Mouse (Mus musculus): ENCODE results near the gene Smpd2. TPM values are rescaled to one million over a fixed set of nuclear protein-coding genes. Genes with fewer than 3 reads are reported as not detected.

The Smpd2 gene
- 37.0 and 40.7 TPM in 2 replicates for polyA plus RNA-seq (2014; fragmentation: Nextera tagmentation; extraction: Ambion mirVana)

- ATAC-seq (peak; percentile 97), DNase-seq (ENCODE audit: low spot score) (peak; percentile 94)
- no peaks in the 10 kb centered on the region for H3K27me3 ChIP-seq (replicated peaks; ENCODE audit: control insufficient read depth, insufficient read depth, low read length)
- peaks cover 31% of the 10 kb centered on the region for H3K36me3 ChIP-seq (ENCODE audit: control insufficient read depth, insufficient read depth, low read length)
- no peak within 1 kb of the TSS; the same call in 1 of the 2 replicates for H3K27ac ChIP-seq (ENCODE audit: low read depth, low read length)
- peaks cover 15% of the 10 kb centered on the region for H3K4me1 ChIP-seq (ENCODE audit: control insufficient read depth, insufficient read depth, low read length)
- WGBS = under 1% methylated on average over 50 of the region's 50 CpGs
- H3K4me2 ChIP-seq (ENCODE audit: low read length) = peak within 1 kb of the TSS; percentile 98
- H3K9ac ChIP-seq (ENCODE audit: low read length) = peak within 1 kb of the TSS; percentile 68
- H3K9me3 ChIP-seq (replicated peaks; ENCODE audit: control insufficient read depth, low read length) = no peaks in the 10 kb centered on the region
- H3K4me3 ChIP-seq (ENCODE audit: low read depth, low read length) = peak within 1 kb of the TSS; percentile 65
Observed at GRCm38 (mm10) chr10:41489708-41490517, at the start of gene Smpd2, which contains the start of gene Ppil6. Gene Smpd2 (minus strand): TSS chr10:41490369. Gene Ppil6 (plus strand): TSS chr10:41490439.

GRCm38 (mm10) chr10:41538986-41539385 lies 48.8 kb upstream of the Smpd2 start:
- H3K36me3 ChIP-seq (ENCODE audit: control insufficient read depth, insufficient read depth, low read length) = peaks cover 7% of the 10 kb centered on the region; the same call in 1 of the 2 replicates
- no peaks in the 10 kb centered on the region for H3K27me3 ChIP-seq (replicated peaks; ENCODE audit: control insufficient read depth, insufficient read depth, low read length)
- H3K9ac ChIP-seq (ENCODE audit: low read length) = no peak overlapping the region
- WGBS = 96% methylated on average over 4 of the region's 4 CpGs
- no peak overlapping the region for H3K27ac ChIP-seq (ENCODE audit: low read depth, low read length)
- DNase-seq (ENCODE audit: low spot score) (no peak), ATAC-seq (no peak)
- H3K4me2 ChIP-seq (ENCODE audit: low read length) = no peak overlapping the region
- H3K4me1 ChIP-seq (ENCODE audit: control insufficient read depth, insufficient read depth, low read length) = no peaks in the 10 kb centered on the region
- no peaks in the 10 kb centered on the region for H3K9me3 ChIP-seq (replicated peaks; ENCODE audit: control insufficient read depth, low read length)
- no peak overlapping the region for H3K4me3 ChIP-seq (ENCODE audit: low read depth, low read length)

- peaks cover 17% of the 10 kb centered on the region; the same call in 1 of the 2 replicates for H3K36me3 ChIP-seq (ENCODE audit: control insufficient read depth, insufficient read depth, low read length)
- H3K4me3 ChIP-seq (ENCODE audit: low read depth, low read length) = no peak overlapping the region
- no peaks in the 10 kb centered on the region for H3K4me1 ChIP-seq (ENCODE audit: control insufficient read depth, insufficient read depth, low read length)
- no peaks in the 10 kb centered on the region for H3K9me3 ChIP-seq (replicated peaks; ENCODE audit: control insufficient read depth, low read length)
- no peak overlapping the region for H3K9ac ChIP-seq (ENCODE audit: low read length)
- DNase-seq (ENCODE audit: low spot score) (no peak), ATAC-seq (no peak)
- WGBS = 96% methylated on average over 3 of the region's 3 CpGs
- H3K4me2 ChIP-seq (ENCODE audit: low read length) = no peak overlapping the region
- H3K27me3 ChIP-seq (replicated peaks; ENCODE audit: control insufficient read depth, insufficient read depth, low read length) = no peaks in the 10 kb centered on the region
- no peak overlapping the region for H3K27ac ChIP-seq (ENCODE audit: low read depth, low read length)
Observed at GRCm38 (mm10) chr10:41537983-41538330, 47.8 kb upstream of the Smpd2 start.

GRCm38 (mm10) chr10:41537226-41537982 lies 47.2 kb upstream of the Smpd2 start:
- H3K4me1 ChIP-seq (ENCODE audit: control insufficient read depth, insufficient read depth, low read length) = no peaks in the 10 kb centered on the region
- no peak overlapping the region for H3K27ac ChIP-seq (ENCODE audit: low read depth, low read length)
- H3K4me3 ChIP-seq (ENCODE audit: low read depth, low read length) = no peak overlapping the region
- ATAC-seq (no peak), DNase-seq (ENCODE audit: low spot score) (no peak)
- WGBS = 53% methylated on average over 4 of the region's 4 CpGs
- no peaks in the 10 kb centered on the region for H3K9me3 ChIP-seq (replicated peaks; ENCODE audit: control insufficient read depth, low read length)
- no peak overlapping the region for H3K9ac ChIP-seq (ENCODE audit: low read length)
- H3K36me3 ChIP-seq (ENCODE audit: control insufficient read depth, insufficient read depth, low read length) = peaks cover 23% of the 10 kb centered on the region; the same call in 1 of the 2 replicates
- H3K4me2 ChIP-seq (ENCODE audit: low read length) = no peak overlapping the region
- no peaks in the 10 kb centered on the region for H3K27me3 ChIP-seq (replicated peaks; ENCODE audit: control insufficient read depth, insufficient read depth, low read length)

- no peak overlapping the region for H3K27ac ChIP-seq (ENCODE audit: low read depth, low read length)
- no peak overlapping the region for H3K4me2 ChIP-seq (ENCODE audit: low read length)
- no peak overlapping the region for H3K4me3 ChIP-seq (ENCODE audit: low read depth, low read length)
- ATAC-seq (no peak), DNase-seq (ENCODE audit: low spot score) (no peak)
- peaks cover 24% of the 10 kb centered on the region; the same call in 1 of the 2 replicates for H3K36me3 ChIP-seq (ENCODE audit: control insufficient read depth, insufficient read depth, low read length)
- H3K9ac ChIP-seq (ENCODE audit: low read length) = no peak overlapping the region
- no peaks in the 10 kb centered on the region for H3K27me3 ChIP-seq (replicated peaks; ENCODE audit: control insufficient read depth, insufficient read depth, low read length)
- H3K4me1 ChIP-seq (ENCODE audit: control insufficient read depth, insufficient read depth, low read length) = no peaks in the 10 kb centered on the region
- 84% methylated on average over 1 of the region's 1 CpGs for WGBS
- H3K9me3 ChIP-seq (replicated peaks; ENCODE audit: control insufficient read depth, low read length) = no peaks in the 10 kb centered on the region
Observed at GRCm38 (mm10) chr10:41536714-41537113, 46.5 kb upstream of the Smpd2 start.

GRCm38 (mm10) chr10:41535991-41536390 lies 45.8 kb upstream of the Smpd2 start:
- Histone ChIP-seq H3K27me3 (replicated peaks; ENCODE audit: control insufficient read depth, insufficient read depth, low read length) (no peaks in the 10 kb centered on the region), H3K4me2 (ENCODE audit: low read length) (no peak overlapping the region), H3K9me3 (replicated peaks; ENCODE audit: control insufficient read depth, low read length) (no peaks in the 10 kb centered on the region), H3K27ac (ENCODE audit: low read depth, low read length) (no peak overlapping the region), H3K9ac (ENCODE audit: low read length) (no peak overlapping the region), H3K4me3 (ENCODE audit: low read depth, low read length) (no peak overlapping the region), H3K4me1 (ENCODE audit: control insufficient read depth, insufficient read depth, low read length) (no peaks in the 10 kb centered on the region), H3K36me3 (ENCODE audit: control insufficient read depth, insufficient read depth, low read length) (peaks cover 29% of the 10 kb centered on the region)
- ATAC-seq (no peak), DNase-seq (ENCODE audit: low spot score) (no peak)
- WGBS = 83% methylated on average over 2 of the region's 2 CpGs

- H3K27ac ChIP-seq (ENCODE audit: low read depth, low read length) = no peak overlapping the region
- DNase-seq (ENCODE audit: low spot score) (no peak), ATAC-seq (no peak)
- H3K4me3 ChIP-seq (ENCODE audit: low read depth, low read length) = no peak overlapping the region
- no peaks in the 10 kb centered on the region for H3K27me3 ChIP-seq (replicated peaks; ENCODE audit: control insufficient read depth, insufficient read depth, low read length)
- 88% methylated on average over 5 of the region's 5 CpGs for WGBS
- H3K4me1 ChIP-seq (ENCODE audit: control insufficient read depth, insufficient read depth, low read length) = no peaks in the 10 kb centered on the region
- H3K9me3 ChIP-seq (replicated peaks; ENCODE audit: control insufficient read depth, low read length) = no peaks in the 10 kb centered on the region
- H3K4me2 ChIP-seq (ENCODE audit: low read length) = no peak overlapping the region
- H3K36me3 ChIP-seq (ENCODE audit: control insufficient read depth, insufficient read depth, low read length) = peaks cover 67% of the 10 kb centered on the region
- no peak overlapping the region for H3K9ac ChIP-seq (ENCODE audit: low read length)
Observed at GRCm38 (mm10) chr10:41529972-41530371, 39.8 kb upstream of the Smpd2 start.

- Histone ChIP-seq H3K27me3 (replicated peaks; ENCODE audit: control insufficient read depth, insufficient read depth, low read length) (no peaks in the 10 kb centered on the region), H3K27ac (ENCODE audit: low read depth, low read length) (no peak overlapping the region), H3K4me1 (ENCODE audit: control insufficient read depth, insufficient read depth, low read length) (peaks cover 16% of the 10 kb centered on the region), H3K9ac (ENCODE audit: low read length) (no peak overlapping the region), H3K9me3 (replicated peaks; ENCODE audit: control insufficient read depth, low read length) (no peaks in the 10 kb centered on the region), H3K36me3 (ENCODE audit: control insufficient read depth, insufficient read depth, low read length) (peaks cover 55% of the 10 kb centered on the region), H3K4me3 (ENCODE audit: low read depth, low read length) (no peak overlapping the region), H3K4me2 (ENCODE audit: low read length) (no peak overlapping the region)
- WGBS = 76% methylated on average over 1 of the region's 1 CpGs
- ATAC-seq (no peak), DNase-seq (ENCODE audit: low spot score) (no peak)
Observed at GRCm38 (mm10) chr10:41525696-41526095, 35.5 kb upstream of the Smpd2 start.

GRCm38 (mm10) chr10:41523386-41523785 lies 33.2 kb upstream of the Smpd2 start:
- no peak overlapping the region for H3K9ac ChIP-seq (ENCODE audit: low read length)
- H3K27ac ChIP-seq (ENCODE audit: low read depth, low read length) = no peak overlapping the region
- DNase-seq (ENCODE audit: low spot score) (no peak), ATAC-seq (no peak)
- H3K4me3 ChIP-seq (ENCODE audit: low read depth, low read length) = no peak overlapping the region
- H3K27me3 ChIP-seq (replicated peaks; ENCODE audit: control insufficient read depth, insufficient read depth, low read length) = no peaks in the 10 kb centered on the region
- peaks cover 18% of the 10 kb centered on the region for H3K4me1 ChIP-seq (ENCODE audit: control insufficient read depth, insufficient read depth, low read length)
- no peaks in the 10 kb centered on the region for H3K9me3 ChIP-seq (replicated peaks; ENCODE audit: control insufficient read depth, low read length)
- 80% methylated on average over 3 of the region's 3 CpGs for WGBS
- H3K4me2 ChIP-seq (ENCODE audit: low read length) = no peak overlapping the region
- H3K36me3 ChIP-seq (ENCODE audit: control insufficient read depth, insufficient read depth, low read length) = peaks cover 35% of the 10 kb centered on the region
